Mouse (Mus musculus): ENCODE data around the gene Kiss1r. TPM values are rescaled to one million over a fixed set of nuclear protein-coding genes. Genes with fewer than 3 reads are reported as not detected.

The Kiss1r gene
- polyA plus RNA-seq, 1 experiment from 2014 or later = 0.37 TPM

Other genes with a start within 250 kb of the Kiss1r start
- gene Tpgs1, start 247.6 kb upstream of the Kiss1r start, polyA plus RNA-seq (2016; fragmentation: Nextera tagmentation; extraction: Ambion mirVana) = 62.6 and 63.5 TPM in 2 replicates
- gene Cdc34, start 234.8 kb upstream of the Kiss1r start, polyA plus RNA-seq (2016; fragmentation: Nextera tagmentation; extraction: Ambion mirVana) = 240 and 250 TPM in 2 replicates
- 0.88 and 1.5 TPM in 2 replicates for gene Gzmm, start 228.0 kb upstream of the Kiss1r start, polyA plus RNA-seq (2016; fragmentation: Nextera tagmentation; extraction: Ambion mirVana)
- gene Bsg, start 212.5 kb upstream of the Kiss1r start, polyA plus RNA-seq (2016; fragmentation: Nextera tagmentation; extraction: Ambion mirVana) = 591 and 608 TPM in 2 replicates
- gene Hcn2, start 200.3 kb upstream of the Kiss1r start, polyA plus RNA-seq (2016; fragmentation: Nextera tagmentation; extraction: Ambion mirVana) = 0.04 TPM in 1 of 2 replicates, not detected in the other
- 52.8 and 54.3 TPM in 2 replicates for gene Polrmt, start 170.4 kb upstream of the Kiss1r start, polyA plus RNA-seq (2016; fragmentation: Nextera tagmentation; extraction: Ambion mirVana)
- 0.46 TPM in 1 of 2 replicates, not detected in the other for gene Fgf22, start 161.9 kb upstream of the Kiss1r start, polyA plus RNA-seq (2016; fragmentation: Nextera tagmentation; extraction: Ambion mirVana)
- gene Rnf126, start 150.0 kb upstream of the Kiss1r start, polyA plus RNA-seq (2016; fragmentation: Nextera tagmentation; extraction: Ambion mirVana) = 125 and 126 TPM in 2 replicates
- 1.9 and 2.2 TPM in 2 replicates for gene Fstl3, start 139.7 kb upstream of the Kiss1r start, polyA plus RNA-seq (2016; fragmentation: Nextera tagmentation; extraction: Ambion mirVana)
- 0.05 TPM in 1 of 2 replicates, not detected in the other for gene Prss57, start 126.0 kb upstream of the Kiss1r start, polyA plus RNA-seq (2016; fragmentation: Nextera tagmentation; extraction: Ambion mirVana)
- 127 and 129 TPM in 2 replicates for gene Palm, start 123.4 kb upstream of the Kiss1r start, polyA plus RNA-seq (2016; fragmentation: Nextera tagmentation; extraction: Ambion mirVana)
- gene Misp, start 96.0 kb upstream of the Kiss1r start, polyA plus RNA-seq (2016; fragmentation: Nextera tagmentation; extraction: Ambion mirVana) = 1.7 and 2.2 TPM in 2 replicates
- gene Ptbp1, start 62.5 kb upstream of the Kiss1r start, polyA plus RNA-seq (2016; fragmentation: Nextera tagmentation; extraction: Ambion mirVana) = 406 and 416 TPM in 2 replicates
- 9.3 and 12.3 TPM in 2 replicates for gene Prtn3, start 42.5 kb upstream of the Kiss1r start, polyA plus RNA-seq (2016; fragmentation: Nextera tagmentation; extraction: Ambion mirVana)
- 123 and 139 TPM in 2 replicates for gene Plppr3, start 42.3 kb upstream of the Kiss1r start, polyA plus RNA-seq (2016; fragmentation: Nextera tagmentation; extraction: Ambion mirVana)
- 0.20 TPM in 1 of 2 replicates, not detected in the other for gene Elane, start 30.7 kb upstream of the Kiss1r start, polyA plus RNA-seq (2016; fragmentation: Nextera tagmentation; extraction: Ambion mirVana)
- gene Cfd, start 26.1 kb upstream of the Kiss1r start, polyA plus RNA-seq (2016; fragmentation: Nextera tagmentation; extraction: Ambion mirVana) = not detected in 2 replicates
- 63.6 and 68.1 TPM in 2 replicates for gene Med16, start 8.0 kb upstream of the Kiss1r start, polyA plus RNA-seq (2016; fragmentation: Nextera tagmentation; extraction: Ambion mirVana)
- 3.4 TPM in 1 of 2 replicates, not detected in the other for gene Gm26602, start 6.1 kb upstream of the Kiss1r start, polyA plus RNA-seq (2016; fragmentation: Nextera tagmentation; extraction: Ambion mirVana)
- gene R3hdm4, start 4.2 kb downstream of the Kiss1r start, polyA plus RNA-seq (2016; fragmentation: Nextera tagmentation; extraction: Ambion mirVana) = 125 and 136 TPM in 2 replicates
- 15.7 and 18.0 TPM in 2 replicates for gene Arid3a, start 10.1 kb downstream of the Kiss1r start, polyA plus RNA-seq (2016; fragmentation: Nextera tagmentation; extraction: Ambion mirVana)
- 166 TPM in 2 replicates for gene Wdr18, start 43.2 kb downstream of the Kiss1r start, polyA plus RNA-seq (2016; fragmentation: Nextera tagmentation; extraction: Ambion mirVana)
- gene Grin3b, start 53.7 kb downstream of the Kiss1r start, polyA plus RNA-seq (2016; fragmentation: Nextera tagmentation; extraction: Ambion mirVana) = 0.13 and 0.44 TPM in 2 replicates
- gene Tmem259, start 67.4 kb downstream of the Kiss1r start, polyA plus RNA-seq (2016; fragmentation: Nextera tagmentation; extraction: Ambion mirVana) = 12.3 and 12.4 TPM in 2 replicates
- 234 and 253 TPM in 2 replicates for gene Cnn2, start 71.6 kb downstream of the Kiss1r start, polyA plus RNA-seq (2016; fragmentation: Nextera tagmentation; extraction: Ambion mirVana)
- 2.9 and 3.2 TPM in 2 replicates for gene Abca7, start 79.5 kb downstream of the Kiss1r start, polyA plus RNA-seq (2016; fragmentation: Nextera tagmentation; extraction: Ambion mirVana)
- 11.2 and 11.3 TPM in 2 replicates for gene Arhgap45, start 99.7 kb downstream of the Kiss1r start, polyA plus RNA-seq (2016; fragmentation: Nextera tagmentation; extraction: Ambion mirVana)
- gene Polr2e, start 122.8 kb downstream of the Kiss1r start, polyA plus RNA-seq (2016; fragmentation: Nextera tagmentation; extraction: Ambion mirVana) = 312 and 316 TPM in 2 replicates
- gene Gpx4, start 130.2 kb downstream of the Kiss1r start, polyA plus RNA-seq (2016; fragmentation: Nextera tagmentation; extraction: Ambion mirVana) = 618 and 672 TPM in 2 replicates
- 16.2 and 18.2 TPM in 2 replicates for gene Sbno2, start 188.6 kb downstream of the Kiss1r start, polyA plus RNA-seq (2016; fragmentation: Nextera tagmentation; extraction: Ambion mirVana)
- gene Stk11, start 198.8 kb downstream of the Kiss1r start, polyA plus RNA-seq (2016; fragmentation: Nextera tagmentation; extraction: Ambion mirVana) = 16.1 and 17.5 TPM in 2 replicates
- 491 and 493 TPM in 2 replicates for gene Atp5d, start 221.7 kb downstream of the Kiss1r start, polyA plus RNA-seq (2016; fragmentation: Nextera tagmentation; extraction: Ambion mirVana)
- gene Cbarp, start 223.9 kb downstream of the Kiss1r start, polyA plus RNA-seq (2016; fragmentation: Nextera tagmentation; extraction: Ambion mirVana) = 4.9 and 8.5 TPM in 2 replicates
- 22.2 TPM in 2 replicates for gene Midn, start 231.3 kb downstream of the Kiss1r start, polyA plus RNA-seq (2016; fragmentation: Nextera tagmentation; extraction: Ambion mirVana)
- gene Cirbp, start 249.0 kb downstream of the Kiss1r start, polyA plus RNA-seq (2016; fragmentation: Nextera tagmentation; extraction: Ambion mirVana) = 93.2 and 110 TPM in 2 replicates

Measured in embryonic facial prominence, embryonic 10.5 days (tissue).